Mouse (Mus musculus): ENCODE measurements at regions not wholly inside any gene's neighbourhood (a gene's known extent, or its start where the extent isn't known, plus 50 kb on each side); places are given as distances from the start of the nearest gene placed in this dataset.

DNA sequence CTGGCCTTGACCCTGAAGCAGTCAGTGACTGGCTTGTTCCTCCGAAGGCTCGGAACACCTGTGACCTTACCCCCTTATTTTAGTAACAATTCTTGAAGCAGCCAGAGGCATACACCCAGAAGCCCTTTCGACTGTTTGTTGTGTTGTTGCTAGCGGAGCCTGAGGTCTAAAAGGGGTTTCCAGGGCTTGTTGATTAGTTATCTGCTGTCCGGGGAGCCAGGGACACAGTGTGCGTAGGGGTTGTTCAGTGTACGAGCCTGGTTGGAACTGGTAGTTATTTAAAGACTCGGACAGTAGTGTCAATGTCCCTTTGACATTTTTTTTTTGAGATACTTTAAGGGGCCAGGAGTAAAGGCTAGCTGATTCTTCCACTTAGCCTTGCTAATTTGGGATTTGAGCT lies 71.1 kb downstream of the Tmem100 start:
- TF ChIP-seq POLR2A (IDR thresholded peaks at IDR 0.05; ENCODE audit: low read depth, low read length) (no peak), CTCF (conservative IDR thresholded peaks at IDR 0.05; ENCODE audit: insufficient read depth, insufficient read length, low read depth, low read length) (no peak)
